Mouse (Mus musculus) megakaryocyte, embryonic 14.5 days (primary cell): ENCODE data around the gene Gabrr2.

Experiments used
- FLI1 ChIP-seq: IDR thresholded peaks from 2 replicates; pipeline ENCODE4 v1.6.1; 2012; ENCODE audit warnings: low read length, inconsistent platforms, mixed read lengths
- GATA1 ChIP-seq: IDR thresholded peaks from 3 replicates; pipeline ENCODE4 v1.6.1; 2012; ENCODE audit warnings: mixed read lengths, low read length, inconsistent platforms, borderline replicate concordance

GRCm38 (mm10) chr4:33052650-33053049 lies 10.1 kb upstream of the Gabrr2 start:
- TF ChIP-seq GATA1 (no peak), FLI1 (no peak)
